Mouse (Mus musculus): ENCODE results near the gene Gpr146. TPM values are rescaled to one million over a fixed set of nuclear protein-coding genes. Genes with fewer than 3 reads are reported as not detected.

Gene Gpr146
- total RNA-seq, 2 experiments from 2014 or later = 34.0 to 37.8 TPM

- no peak for ATAC-seq (replicated peaks; ENCODE audit: low FRiP score, poor library complexity, severe bottlenecking)
Measured at GRCm38 (mm10) chr5:139395528-139395927, 18.0 kb downstream of the Gpr146 start.

GRCm38 (mm10) chr5:139397359-139397916 lies 19.9 kb downstream of the Gpr146 start:
- no peak for ATAC-seq (replicated peaks; ENCODE audit: low FRiP score, poor library complexity, severe bottlenecking)

DNA sequence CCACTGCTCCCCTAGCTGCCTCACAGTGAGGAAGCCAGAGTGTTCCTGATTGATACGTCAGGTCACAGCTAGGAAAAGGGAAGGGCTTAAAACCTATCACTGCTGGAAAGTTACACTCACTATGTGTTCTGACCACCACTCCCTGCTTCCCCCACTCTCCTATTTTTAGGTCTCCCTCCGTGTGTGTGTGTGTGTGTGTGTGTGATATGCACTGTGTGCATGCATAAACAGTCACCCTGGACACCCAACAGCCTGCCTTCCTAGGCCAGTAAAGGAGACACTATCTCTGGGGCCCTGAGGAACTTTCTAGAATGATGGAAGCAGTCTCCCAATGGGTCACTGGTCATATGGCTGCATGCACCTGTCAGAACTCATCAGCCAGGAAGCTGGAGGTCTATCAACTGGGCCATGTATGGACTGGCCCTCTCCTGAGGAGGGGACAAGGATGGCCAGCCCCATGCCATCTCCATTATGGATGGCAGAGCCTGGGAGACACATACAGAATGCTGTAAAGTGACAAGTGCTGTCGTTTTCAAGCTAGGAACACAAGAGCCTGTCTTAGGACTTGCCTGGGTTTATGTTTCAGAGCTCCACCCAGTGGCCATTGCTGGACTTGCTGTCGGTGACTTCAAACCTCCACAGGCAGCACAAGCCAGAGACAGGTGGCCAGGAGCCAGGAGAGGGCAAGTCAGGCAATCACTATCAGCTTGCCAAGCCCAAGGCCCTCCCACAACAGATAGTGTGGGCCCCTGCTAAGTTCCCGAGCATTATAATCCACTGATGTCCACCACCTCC lies 20.7 kb downstream of the Gpr146 start:
- ATAC-seq (replicated peaks; ENCODE audit: low FRiP score, poor library complexity, severe bottlenecking) = peak; percentile 87

DNA sequence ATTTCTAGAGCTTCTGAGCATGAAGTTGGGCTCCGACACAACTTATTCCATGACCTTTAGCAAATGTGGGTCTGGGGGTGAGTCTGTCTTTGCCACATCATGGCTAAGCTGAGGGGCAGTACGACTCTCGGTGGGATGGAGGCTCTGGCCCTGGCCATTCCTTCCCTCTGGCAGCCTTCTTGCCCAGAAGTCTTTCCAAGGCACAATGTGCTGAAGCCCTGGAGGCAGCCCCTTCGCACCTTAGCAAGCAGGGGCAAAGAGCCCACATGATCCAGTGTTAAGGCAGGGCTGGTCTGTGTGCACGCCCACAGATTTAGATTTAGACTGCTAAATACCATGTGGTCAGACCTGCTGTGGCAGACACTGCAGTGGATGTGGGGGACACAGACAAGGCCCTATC lies 21.3 kb downstream of the Gpr146 start:
- ATAC-seq (replicated peaks; ENCODE audit: low FRiP score, poor library complexity, severe bottlenecking) = no peak

DNA sequence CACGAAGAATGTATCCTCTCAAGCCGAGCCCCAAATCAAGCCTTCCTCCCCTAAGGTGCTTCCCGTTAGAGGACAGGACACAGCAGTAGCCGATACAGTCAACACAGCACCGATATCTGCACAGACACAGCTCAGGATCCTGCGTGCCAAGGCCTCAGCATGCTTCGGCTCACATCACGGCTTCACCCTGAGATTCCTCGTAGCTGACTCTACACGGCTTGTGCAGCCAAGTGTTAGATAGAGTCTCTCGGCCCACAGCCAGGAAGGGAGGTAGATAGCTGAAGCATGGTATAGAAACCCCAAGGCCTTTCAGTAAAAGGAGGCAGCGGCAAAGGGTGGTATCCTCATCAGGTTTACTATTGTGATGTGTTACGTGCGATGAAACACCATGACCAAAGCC lies 22.5 kb downstream of the Gpr146 start:
- no peak for ATAC-seq (replicated peaks; ENCODE audit: low FRiP score, poor library complexity, severe bottlenecking)

GRCm38 (mm10) chr5:139402106-139402505 lies 24.6 kb downstream of the Gpr146 start:
- no peak for ATAC-seq (replicated peaks; ENCODE audit: low FRiP score, poor library complexity, severe bottlenecking)

DNA sequence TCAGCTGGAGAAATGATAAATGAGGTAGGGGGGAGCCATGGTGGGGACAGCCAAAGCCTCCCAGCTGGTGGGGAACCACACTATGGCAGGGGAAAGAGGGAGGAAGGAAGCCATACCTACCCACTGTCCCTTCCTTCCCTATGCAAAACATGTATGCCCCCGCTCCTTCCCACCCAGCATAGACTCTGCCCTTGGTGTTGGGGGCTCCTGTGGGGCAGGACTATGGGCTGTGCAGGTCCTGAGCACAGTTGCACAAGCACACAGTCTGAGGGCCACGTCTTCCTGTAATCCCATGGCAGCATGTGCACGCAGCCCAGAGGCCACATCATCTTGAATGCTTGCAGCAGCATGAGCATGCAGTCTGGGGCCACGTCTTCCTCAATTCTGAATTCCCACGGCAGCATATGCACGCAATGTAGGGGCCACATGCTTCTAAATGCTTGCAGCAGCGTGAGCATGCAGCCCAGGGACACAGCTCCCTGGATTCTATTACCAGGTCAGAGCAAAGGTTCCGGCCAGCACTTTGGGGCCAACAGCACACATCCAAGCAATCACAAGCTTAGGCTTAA lies 26.3 kb downstream of the Gpr146 start:
- ATAC-seq (replicated peaks; ENCODE audit: low FRiP score, poor library complexity, severe bottlenecking) = no peak

- no peak for ATAC-seq (replicated peaks; ENCODE audit: low FRiP score, poor library complexity, severe bottlenecking)
Measured at GRCm38 (mm10) chr5:139404801-139405401, 27.4 kb downstream of the Gpr146 start, which contains the start of gene C130050O18Rik. TSS of gene C130050O18Rik (plus strand) at chr5:139405280.

DNA sequence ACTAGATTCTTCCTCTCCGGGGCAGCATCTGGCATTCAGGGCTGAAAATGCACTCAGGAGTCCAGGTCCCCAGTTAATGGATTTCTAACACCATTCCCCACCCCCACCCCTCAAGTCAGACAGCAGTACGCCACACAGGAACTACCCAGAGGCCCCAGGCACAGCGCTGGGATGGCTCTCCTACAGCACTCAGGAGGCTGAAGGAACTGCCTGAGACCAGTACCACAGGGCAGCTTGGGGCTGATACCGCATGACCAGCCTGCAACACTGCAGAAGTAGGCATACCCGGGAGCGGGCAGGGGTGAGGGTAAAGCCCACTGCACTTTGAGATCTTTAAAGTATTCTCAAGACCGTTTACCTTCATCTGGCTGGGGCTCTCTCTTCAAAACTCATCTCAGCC lies 28.0 kb downstream of the Gpr146 start:
- no peak for ATAC-seq (replicated peaks; ENCODE audit: low FRiP score, poor library complexity, severe bottlenecking)

GRCm38 (mm10) chr5:139405953-139406352 lies 28.5 kb downstream of the Gpr146 start:
- ATAC-seq (replicated peaks; ENCODE audit: low FRiP score, poor library complexity, severe bottlenecking) = no peak

DNA sequence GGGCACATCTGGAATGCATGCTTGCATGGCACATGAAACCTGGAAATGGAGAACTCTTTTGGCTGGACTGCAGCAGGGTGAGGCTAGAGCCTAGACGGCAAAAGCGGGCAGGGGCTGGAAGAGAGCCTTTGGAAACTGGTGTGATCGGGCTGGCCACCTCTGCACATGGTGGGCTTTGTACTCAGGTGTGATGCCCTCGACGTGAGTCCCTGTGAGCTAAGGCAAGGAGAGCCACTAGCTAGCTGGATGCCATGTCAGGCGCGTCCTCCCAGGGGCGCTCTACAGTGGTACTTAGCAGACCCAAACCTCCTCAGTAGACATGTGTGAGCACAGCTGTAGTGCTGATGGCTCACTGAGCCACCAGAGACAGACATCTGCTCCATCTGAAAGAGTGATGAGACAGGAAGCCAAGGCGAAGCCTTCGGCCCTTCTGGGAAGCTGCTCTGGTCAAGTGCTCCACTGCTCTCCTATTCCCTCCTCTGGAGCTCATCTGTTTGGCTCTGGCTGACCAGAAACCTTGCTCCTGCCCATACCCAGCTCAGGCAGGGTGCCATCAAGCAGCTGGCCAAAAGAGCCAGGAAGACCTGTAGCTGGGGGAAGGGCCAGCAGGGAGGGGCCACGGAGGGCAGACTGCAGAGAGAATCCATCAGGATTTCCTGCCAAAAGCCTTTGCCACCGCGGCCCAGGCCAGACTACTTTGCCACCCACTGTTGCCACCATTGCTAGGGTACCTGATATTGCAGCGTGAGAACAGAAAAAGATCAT lies 29.8 kb downstream of the Gpr146 start:
- ATAC-seq (replicated peaks; ENCODE audit: low FRiP score, poor library complexity, severe bottlenecking) = no peak

DNA sequence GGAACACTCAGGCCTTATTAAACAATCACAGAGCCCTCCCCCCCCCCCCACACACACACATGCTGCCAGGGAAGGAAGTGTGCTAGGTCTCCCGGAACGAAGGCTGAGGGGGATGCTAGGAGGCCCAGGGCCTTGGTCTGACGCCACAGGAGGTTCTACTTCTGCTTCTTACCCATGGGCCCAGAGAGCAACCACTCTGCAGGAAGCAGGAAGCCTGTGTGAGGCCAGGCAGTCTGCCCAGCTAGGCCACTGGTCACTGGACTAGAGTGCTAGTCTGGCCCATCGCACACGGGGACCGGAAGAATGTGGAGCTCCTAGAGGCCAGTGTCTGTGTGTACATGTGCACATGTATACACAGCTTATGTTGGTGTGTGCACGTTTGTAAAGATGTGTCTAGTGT lies 31.0 kb downstream of the Gpr146 start:
- ATAC-seq (replicated peaks; ENCODE audit: low FRiP score, poor library complexity, severe bottlenecking) = no peak

- ATAC-seq (replicated peaks; ENCODE audit: low FRiP score, poor library complexity, severe bottlenecking) = no peak
Measured at GRCm38 (mm10) chr5:139409412-139409811, 31.9 kb downstream of the Gpr146 start.

GRCm38 (mm10) chr5:139410056-139410455 lies 32.6 kb downstream of the Gpr146 start:
- ATAC-seq (replicated peaks; ENCODE audit: low FRiP score, poor library complexity, severe bottlenecking) = no peak

DNA sequence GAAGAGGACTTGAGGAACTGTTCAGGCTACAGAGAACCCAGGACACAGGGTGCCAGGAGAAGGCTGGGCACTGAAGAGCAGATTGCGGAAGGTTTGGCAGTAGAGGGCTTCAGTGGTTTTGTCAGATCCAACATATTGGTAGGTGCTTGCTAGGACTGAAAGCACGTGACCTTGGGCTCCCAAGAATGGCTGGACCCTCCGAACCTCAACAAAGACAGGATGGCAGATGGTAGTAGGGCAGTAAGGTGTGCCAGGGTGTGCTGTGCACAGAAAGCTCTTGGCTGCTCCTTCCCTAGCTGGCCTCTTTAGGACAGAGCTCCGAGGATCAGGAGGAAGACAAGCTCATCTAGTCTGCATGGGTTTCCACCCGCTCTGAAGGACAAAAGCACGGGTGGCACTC lies 33.6 kb downstream of the Gpr146 start:
- no peak for ATAC-seq (replicated peaks; ENCODE audit: low FRiP score, poor library complexity, severe bottlenecking)

DNA sequence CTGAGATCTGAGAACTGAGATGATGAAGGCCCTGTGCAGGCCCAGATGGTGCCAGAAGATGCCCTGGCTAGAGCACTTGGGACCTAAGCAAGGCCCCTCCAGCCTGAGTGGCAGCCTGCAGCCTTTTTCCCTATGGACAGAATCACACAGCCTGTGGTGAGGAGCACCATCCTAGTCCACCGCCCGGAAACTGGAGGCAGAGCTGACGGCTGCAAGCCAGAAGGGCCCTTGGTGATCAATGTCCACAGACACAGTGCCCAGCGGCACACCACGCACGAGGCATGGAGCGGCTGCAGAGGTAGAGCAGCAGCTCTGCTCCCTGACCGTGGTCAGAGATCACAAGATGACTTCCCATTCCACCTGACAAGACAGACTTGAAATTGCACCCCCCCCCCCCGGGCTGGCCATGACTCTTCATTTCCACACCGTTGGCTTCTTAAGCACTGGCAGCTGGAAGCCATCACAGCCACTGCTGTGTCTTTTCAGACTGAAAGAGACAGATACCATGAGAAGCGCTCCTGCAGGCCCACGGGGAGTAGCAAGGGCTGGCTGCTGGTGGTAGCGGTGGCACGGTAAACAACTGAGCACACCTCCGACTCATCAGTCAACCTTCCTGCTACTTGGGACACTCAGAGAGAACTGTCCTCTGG lies 34.3 kb downstream of the Gpr146 start:
- no peak for ATAC-seq (replicated peaks; ENCODE audit: low FRiP score, poor library complexity, severe bottlenecking)

DNA sequence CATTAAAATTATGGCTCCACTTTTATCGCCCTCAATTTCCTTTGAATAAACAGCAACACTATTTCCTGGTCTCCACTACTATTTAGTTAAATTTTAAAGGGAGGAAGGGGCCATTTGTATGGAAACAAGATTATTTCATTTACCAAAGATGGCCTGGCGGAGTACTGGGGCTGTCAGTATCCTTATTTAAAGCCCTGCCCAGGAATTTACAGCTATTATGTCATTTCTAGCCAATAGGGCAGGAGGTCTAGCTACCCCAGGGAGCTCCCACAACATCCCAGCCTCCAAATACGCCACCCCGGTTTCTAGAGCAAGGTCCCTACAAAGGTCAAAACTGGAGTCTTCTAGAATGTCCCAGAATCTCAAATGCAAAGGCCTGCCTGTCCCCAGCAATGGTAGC lies 36.0 kb downstream of the Gpr146 start:
- ATAC-seq (replicated peaks; ENCODE audit: low FRiP score, poor library complexity, severe bottlenecking) = no peak

- no peak for ATAC-seq (replicated peaks; ENCODE audit: low FRiP score, poor library complexity, severe bottlenecking)
Measured at GRCm38 (mm10) chr5:139415001-139415400, 37.5 kb downstream of the Gpr146 start.

DNA sequence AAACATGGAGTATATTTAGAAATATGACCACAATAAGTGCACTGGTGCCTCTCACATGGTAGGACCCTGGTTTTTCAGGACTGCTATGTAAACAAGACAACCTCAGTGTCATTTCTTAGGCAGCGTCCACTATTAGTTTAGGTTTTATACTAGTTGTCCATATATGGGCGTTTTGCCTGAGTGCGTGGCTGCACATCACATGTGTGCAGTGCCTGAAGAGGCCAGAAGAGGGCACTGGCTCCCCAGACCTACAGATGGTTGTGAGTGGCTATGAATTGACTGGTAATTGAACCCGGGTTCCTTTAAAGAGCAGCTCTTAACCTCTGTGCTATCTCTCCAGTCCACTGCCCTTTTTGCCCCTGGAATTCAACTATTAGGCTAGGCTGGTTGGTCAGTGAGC lies 39.4 kb downstream of the Gpr146 start:
- ATAC-seq (replicated peaks; ENCODE audit: low FRiP score, poor library complexity, severe bottlenecking) = no peak

- ATAC-seq (replicated peaks; ENCODE audit: low FRiP score, poor library complexity, severe bottlenecking) = no peak
Measured at GRCm38 (mm10) chr5:139417480-139417879, 40.0 kb downstream of the Gpr146 start.
